Mouse (Mus musculus) ES-Bruce4 (cell line): ENCODE data around the gene Kcnj4.

Experiments used
- CTCF ChIP-seq: IDR thresholded peaks from one replicate; pipeline ENCODE4 v1.8.1; 2011; ENCODE audit warnings: low read depth, low read length
- EP300 ChIP-seq: IDR thresholded peaks from 2 replicates; pipeline ENCODE4 v1.6.1; 2011; ENCODE audit warnings: low read depth, low read length; ENCODE audit not compliant: insufficient read depth
- POLR2A ChIP-seq: IDR thresholded peaks from one replicate; pipeline ENCODE4 v1.8.1; 2011; ENCODE audit warnings: low read length; ENCODE audit not compliant: insufficient read depth

GRCm38 (mm10) chr15:79506460-79506859, 1.4 kb upstream of the Kcnj4 start:
- TF ChIP-seq POLR2A (no peak), CTCF (no peak), EP300 (no peak)
